Mouse (Mus musculus) MEL-GATA-1-ER (cell line): Measurements from ENCODE around the gene Gmnn.

Source experiments
- DNase-seq: peaks from one replicate; pipeline ENCODE4 v3.0.0-alpha.2; 2012; ENCODE audit warnings: low read depth; ENCODE audit errors: extremely low read depth

The Gmnn gene

DNA sequence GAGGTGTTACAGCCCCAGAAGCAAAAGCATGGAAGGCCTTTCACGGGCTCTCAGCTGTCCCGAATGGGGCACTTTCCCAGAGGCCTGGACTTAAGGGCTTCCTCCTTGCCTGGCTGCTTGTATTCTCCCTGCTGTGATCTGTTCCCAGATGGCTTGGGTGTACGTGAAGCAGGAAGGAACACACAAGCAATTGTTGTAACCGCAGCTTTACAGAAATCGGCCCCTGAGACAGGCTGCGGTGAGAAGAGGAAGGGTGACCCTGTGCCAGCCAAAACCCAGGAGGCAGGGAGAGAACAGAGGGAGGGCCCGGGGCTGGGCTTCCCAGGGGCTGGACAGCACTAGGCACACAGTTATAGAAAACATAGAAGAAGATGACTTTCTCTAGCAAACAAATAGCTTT is 50.8 kb downstream of the Gmnn start:
- DNase-seq, result no peak

GRCm38 (mm10) chr13:24709656-24710396 is 51.9 kb downstream of the Gmnn start:
- no peak for DNase-seq

DNA sequence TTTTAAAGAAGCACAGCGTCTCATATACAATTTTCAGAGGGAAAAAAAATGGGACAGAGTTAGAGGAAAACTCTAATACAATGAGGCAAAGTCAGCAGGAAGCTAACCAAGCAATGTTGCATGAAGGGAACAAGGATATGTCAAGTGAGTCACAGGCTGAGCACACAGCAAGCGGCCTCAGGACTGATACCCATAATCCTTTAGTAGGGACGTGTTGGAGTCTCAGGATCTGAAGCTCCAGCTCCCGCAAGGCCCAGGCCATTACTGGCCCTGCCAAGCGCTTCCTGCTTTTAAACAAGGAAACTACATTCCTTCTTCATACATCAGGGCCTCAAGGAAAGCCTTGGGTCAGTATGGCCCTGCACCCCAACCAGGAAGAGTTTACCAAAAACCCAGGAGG is 59.6 kb downstream of the Gmnn start:
- DNase-seq, result no peak
